Mouse (Mus musculus): ENCODE data around the gene 1520401A03Rik. TPM values are rescaled to one million over a fixed set of nuclear protein-coding genes. Genes with fewer than 3 reads are reported as not detected.

The 1520401A03Rik gene
- polyA plus RNA-seq, 1 experiment from 2014 or later: 1.0 TPM

DNA sequence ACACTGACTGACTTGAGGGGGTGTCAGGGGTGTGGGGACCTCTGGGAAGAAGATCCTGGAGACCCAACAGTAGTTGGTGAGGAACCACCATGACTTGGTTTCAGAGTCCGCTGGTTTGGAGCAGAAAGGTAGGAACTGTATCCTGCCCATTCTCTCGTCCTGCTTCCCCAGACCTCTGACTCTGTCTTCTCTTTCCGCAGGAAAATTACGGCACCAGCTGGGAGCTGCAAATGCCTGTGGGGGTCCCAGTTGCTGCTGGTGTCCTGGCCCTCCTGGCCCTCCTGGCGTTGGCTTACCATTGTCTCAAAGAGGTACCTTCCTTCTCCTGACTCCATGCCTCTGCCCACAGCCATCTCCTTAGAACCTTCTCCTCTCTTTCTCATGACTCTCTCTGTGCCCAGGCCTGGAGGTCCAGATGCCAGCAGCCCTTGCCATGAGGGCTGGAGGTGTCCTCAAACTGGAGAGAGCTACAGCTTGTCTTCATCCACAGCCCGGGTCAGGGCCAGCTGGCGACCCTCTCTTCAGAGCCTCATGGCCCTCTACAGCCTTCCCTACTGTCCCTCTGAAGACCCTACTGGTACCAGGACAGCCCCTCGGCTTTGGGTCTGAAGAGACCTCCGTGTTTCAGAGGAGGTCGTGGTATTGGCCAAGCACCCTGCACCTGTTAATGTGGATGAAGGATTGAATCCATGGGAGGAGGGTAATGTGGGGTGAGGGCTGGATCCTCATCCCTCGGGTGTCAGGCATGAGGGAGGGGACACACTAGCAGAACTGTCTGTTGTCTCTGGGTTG, 27.0 kb upstream of the 1520401A03Rik start:
- WGBS: 78% methylated on average over 11 of the region's 11 CpGs
- Histone ChIP-seq H3K4me1 (peaks cover 17% of the 10 kb centered on the region), H3K9ac (no peak overlapping the region), H3K36me3 (peaks cover 33% of the 10 kb centered on the region), H3K4me3 (no peak overlapping the region), H3K4me2 (replicated peaks) (no peak overlapping the region), H3K9me3 (no peaks in the 10 kb centered on the region), H3K27ac (no peak overlapping the region), H3K27me3 (peaks cover 33% of the 10 kb centered on the region)
- ATAC-seq (ENCODE audit: insufficient number of reproducible peaks, insufficient read depth, low FRiP score, low TSS enrichment): no peak

DNA sequence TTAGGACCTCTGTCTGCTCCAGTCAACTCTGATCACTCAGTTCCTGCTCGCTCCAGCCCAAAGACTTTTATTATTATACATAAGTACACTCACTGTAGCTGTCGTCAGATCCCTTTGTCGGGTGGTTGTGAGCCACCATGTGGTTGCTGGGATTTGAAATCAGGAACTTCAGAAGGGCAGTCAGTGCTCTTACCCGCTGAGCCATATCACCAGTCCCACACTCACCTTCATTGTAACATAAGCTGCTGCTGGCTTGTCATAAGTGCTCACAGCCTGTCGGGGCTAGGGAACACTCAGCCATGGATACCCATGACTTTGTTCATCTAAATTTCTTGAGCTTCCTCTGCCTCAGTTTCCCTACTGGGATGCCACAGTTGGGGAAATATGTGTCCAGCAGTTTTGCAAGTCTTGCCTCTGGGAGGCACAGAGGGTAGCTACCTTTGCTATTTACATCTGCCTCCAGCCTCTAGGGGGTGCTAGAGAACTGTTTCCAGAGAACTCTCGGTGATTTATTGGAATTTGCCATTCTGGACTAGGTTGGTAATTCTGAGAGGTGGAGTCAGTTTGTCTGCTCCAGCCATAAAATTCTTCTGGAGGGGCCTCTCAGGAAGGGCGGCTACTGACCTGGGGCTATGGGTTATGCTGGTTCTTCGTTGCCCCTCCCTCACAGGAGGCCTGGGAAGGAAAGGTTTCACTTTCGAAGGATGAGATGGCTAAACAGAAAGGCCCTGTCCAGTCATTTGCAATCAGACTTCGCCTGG, 26.2 kb upstream of the 1520401A03Rik start:
- H3K36me3 ChIP-seq: peaks cover 27% of the 10 kb centered on the region
- no peak overlapping the region for H3K4me3 ChIP-seq
- H3K4me2 ChIP-seq (replicated peaks): no peak overlapping the region
- H3K9ac ChIP-seq: no peak overlapping the region
- H3K4me1 ChIP-seq: peaks cover 18% of the 10 kb centered on the region
- H3K27ac ChIP-seq: no peak overlapping the region
- peaks cover 41% of the 10 kb centered on the region for H3K27me3 ChIP-seq
- 33% methylated on average over 10 of the region's 10 CpGs for WGBS
- no peak for ATAC-seq (ENCODE audit: insufficient number of reproducible peaks, insufficient read depth, low FRiP score, low TSS enrichment)
- H3K9me3 ChIP-seq: no peaks in the 10 kb centered on the region

DNA sequence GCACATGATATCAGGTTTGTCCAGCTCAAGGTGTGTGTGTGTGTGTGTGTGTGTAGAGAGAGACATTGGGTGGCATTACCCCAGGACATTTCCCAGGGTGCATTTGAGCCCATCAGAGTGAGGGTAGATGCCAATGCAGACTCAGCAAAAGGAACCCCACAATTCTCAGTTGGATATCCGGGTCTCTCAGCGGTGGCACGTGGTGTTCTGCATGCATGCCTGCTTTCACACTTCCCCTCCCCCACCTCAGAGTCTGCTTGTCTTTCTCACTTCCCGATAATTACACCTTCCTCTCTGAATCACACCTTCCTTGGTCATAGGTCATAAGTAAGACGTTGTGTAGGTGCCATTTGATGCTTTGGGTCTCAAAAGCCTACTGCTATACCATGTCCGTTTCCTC, 25.4 kb upstream of the 1520401A03Rik start:
- 51% methylated on average over 6 of the region's 6 CpGs for WGBS
- Histone ChIP-seq H3K4me1 (peaks cover 18% of the 10 kb centered on the region), H3K36me3 (peaks cover 19% of the 10 kb centered on the region), H3K9ac (no peak overlapping the region), H3K9me3 (no peaks in the 10 kb centered on the region), H3K4me2 (replicated peaks) (no peak overlapping the region), H3K27me3 (peaks cover 49% of the 10 kb centered on the region), H3K4me3 (no peak overlapping the region), H3K27ac (no peak overlapping the region)
- ATAC-seq (ENCODE audit: insufficient number of reproducible peaks, insufficient read depth, low FRiP score, low TSS enrichment): no peak

DNA sequence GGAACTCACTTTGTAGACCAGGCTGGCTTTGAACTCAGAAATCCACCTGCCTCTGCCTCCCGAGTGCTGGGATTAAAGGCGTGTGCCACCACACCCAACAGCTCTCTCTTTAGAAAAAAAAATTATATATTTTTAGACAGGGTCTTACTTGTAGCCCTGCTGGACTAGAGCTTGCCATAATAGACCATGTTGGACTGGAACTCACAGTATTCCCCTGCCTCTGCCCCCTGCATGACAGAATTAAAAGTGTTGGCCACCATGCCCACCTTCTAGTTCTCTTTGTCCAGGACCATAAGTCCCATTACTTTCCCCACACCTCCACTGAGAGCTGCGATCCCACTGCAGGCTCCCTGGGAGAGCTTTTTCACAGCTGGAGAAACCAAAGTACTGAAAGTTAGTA, 24.9 kb upstream of the 1520401A03Rik start:
- H3K27ac ChIP-seq: no peak overlapping the region
- H3K4me3 ChIP-seq: no peak overlapping the region
- peaks cover 55% of the 10 kb centered on the region for H3K27me3 ChIP-seq
- H3K9me3 ChIP-seq: no peaks in the 10 kb centered on the region
- H3K9ac ChIP-seq: no peak overlapping the region
- peaks cover 13% of the 10 kb centered on the region for H3K36me3 ChIP-seq
- 77% methylated on average over 3 of the region's 3 CpGs for WGBS
- no peak overlapping the region for H3K4me2 ChIP-seq (replicated peaks)
- H3K4me1 ChIP-seq: peaks cover 18% of the 10 kb centered on the region
- ATAC-seq (ENCODE audit: insufficient number of reproducible peaks, insufficient read depth, low FRiP score, low TSS enrichment): no peak

DNA sequence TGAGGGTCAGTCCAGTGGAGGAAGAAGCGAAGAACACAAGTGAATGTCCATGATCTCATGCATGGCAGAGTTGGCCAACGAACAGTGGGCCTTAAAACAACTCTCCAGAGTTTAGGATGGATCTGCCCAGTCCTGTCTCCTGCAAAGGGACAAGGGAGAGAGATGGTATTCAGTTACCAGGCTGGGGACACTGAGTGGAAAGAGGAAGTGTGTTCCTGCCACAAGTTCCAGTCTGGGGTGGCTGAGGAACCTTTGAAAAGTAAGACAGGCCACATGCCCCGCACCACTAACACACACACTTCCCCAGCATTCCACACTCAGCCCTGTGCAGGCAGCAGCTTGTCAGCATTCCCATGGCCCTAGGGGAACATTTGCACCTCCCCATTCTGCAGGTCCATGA, 24.2 kb upstream of the 1520401A03Rik start:
- 77% methylated on average over 3 of the region's 3 CpGs for WGBS

DNA sequence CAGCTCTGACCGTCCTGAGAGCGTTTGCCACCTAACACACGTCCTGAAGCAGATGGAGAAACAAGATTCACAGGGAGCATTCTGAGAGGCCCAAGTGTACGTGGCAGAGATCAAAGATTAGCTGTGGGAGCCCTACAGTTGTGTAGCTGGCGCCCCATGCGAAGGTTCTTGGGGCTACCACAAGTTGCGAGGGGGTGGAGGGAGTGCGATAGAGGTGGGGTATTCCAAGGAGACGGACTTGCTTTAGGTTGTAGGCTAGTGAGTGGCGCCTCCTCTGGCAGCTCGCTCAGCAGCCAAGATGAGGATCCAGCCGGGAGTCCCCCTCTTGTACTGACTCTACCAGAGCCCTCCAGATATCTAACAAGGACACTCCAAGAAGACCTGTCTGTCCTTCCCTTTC, 23.7 kb upstream of the 1520401A03Rik start:
- Histone ChIP-seq H3K27me3 (peaks cover 66% of the 10 kb centered on the region), H3K4me1 (peaks cover 21% of the 10 kb centered on the region), H3K9me3 (no peaks in the 10 kb centered on the region), H3K4me2 (replicated peaks) (peak overlapping the region; percentile 55), H3K36me3 (peaks cover 2% of the 10 kb centered on the region; the same call in 1 of the 2 replicates), H3K9ac (0 out of 2 replicates have a peak overlapping the region, but pooled peaks have one; percentile 24), H3K4me3 (peak overlapping the region; percentile 36; the same call in 1 of the 2 replicates), H3K27ac (no peak overlapping the region)
- ATAC-seq (ENCODE audit: insufficient number of reproducible peaks, insufficient read depth, low FRiP score, low TSS enrichment): no peak
- 2% methylated on average over 12 of the region's 12 CpGs for WGBS

More for the DNA sequence above, 24.2 kb upstream of the 1520401A03Rik start:
- no peaks in the 10 kb centered on the region for H3K9me3 ChIP-seq
- peaks cover 6% of the 10 kb centered on the region for H3K36me3 ChIP-seq
- H3K27me3 ChIP-seq: peaks cover 62% of the 10 kb centered on the region
- no peak overlapping the region for H3K4me3 ChIP-seq
- no peak overlapping the region for H3K27ac ChIP-seq
- ATAC-seq (ENCODE audit: insufficient number of reproducible peaks, insufficient read depth, low FRiP score, low TSS enrichment): no peak
- H3K4me2 ChIP-seq (replicated peaks): no peak overlapping the region
- H3K4me1 ChIP-seq: peaks cover 21% of the 10 kb centered on the region
- no peak overlapping the region for H3K9ac ChIP-seq

DNA sequence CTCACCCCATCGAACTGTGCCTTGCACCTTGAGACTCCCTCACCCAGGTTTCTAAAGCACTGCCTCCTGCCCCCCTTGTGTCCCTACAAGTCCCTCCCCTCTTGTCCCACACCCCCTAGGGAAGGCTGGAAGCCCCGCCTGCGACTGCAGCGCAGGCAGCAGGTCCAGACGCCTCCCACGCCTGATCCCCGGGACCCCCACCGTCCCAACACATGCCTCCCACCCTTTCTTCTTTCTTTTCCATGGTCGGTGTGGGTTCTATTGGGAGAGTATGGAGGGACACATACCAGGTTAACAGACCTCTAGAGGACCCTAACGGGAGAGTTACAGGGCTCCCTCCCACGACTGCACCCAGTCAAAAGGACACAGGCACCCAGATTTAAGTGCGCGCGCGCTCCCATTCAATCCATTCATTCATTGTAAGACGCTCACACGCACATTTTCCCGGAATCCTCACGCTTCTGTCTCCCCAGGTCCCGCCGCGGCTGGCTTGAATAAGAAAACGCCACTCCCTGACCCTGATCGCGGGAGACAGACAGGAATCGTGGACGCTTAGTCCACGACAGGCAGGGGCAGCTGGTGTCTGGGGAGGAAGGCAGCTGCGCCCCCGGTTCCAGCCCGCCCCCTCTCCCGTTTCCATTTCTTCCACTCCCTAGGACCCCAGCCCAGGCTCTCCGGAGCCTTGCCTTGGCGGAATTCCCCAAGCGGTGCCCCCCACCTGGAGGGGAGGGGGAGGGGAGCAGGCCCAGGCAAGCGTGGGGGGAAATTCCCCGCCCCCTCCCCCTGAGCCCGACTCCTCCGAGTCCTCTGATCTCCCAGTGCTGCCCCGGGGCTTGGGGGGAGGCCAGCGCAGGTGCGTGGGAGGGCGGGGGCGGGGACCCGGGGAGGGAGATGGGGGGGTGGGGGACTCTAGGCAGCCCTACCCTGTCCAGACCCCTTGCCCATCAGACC, 23.0 kb upstream of the 1520401A03Rik start, which contains the start of gene Kremen2:
Gene Kremen2 (minus strand): TSS at position 533 of the 951 bp plus-strand sequence.
- Histone ChIP-seq H3K9ac (peak within 1 kb of the TSS; percentile 29), H3K4me3 (peak within 1 kb of the TSS; percentile 36), H3K36me3 (no peaks in the 10 kb centered on the region), H3K9me3 (no peaks in the 10 kb centered on the region), H3K27me3 (peaks cover 74% of the 10 kb centered on the region), H3K4me2 (replicated peaks) (peak within 1 kb of the TSS; percentile 55), H3K27ac (0 out of 2 replicates have a peak within 1 kb of the TSS, but pooled peaks have one; percentile 11), H3K4me1 (peaks cover 21% of the 10 kb centered on the region)
- WGBS: under 1% methylated on average over 44 of the region's 45 CpGs
- no peak for ATAC-seq (ENCODE audit: insufficient number of reproducible peaks, insufficient read depth, low FRiP score, low TSS enrichment)

DNA sequence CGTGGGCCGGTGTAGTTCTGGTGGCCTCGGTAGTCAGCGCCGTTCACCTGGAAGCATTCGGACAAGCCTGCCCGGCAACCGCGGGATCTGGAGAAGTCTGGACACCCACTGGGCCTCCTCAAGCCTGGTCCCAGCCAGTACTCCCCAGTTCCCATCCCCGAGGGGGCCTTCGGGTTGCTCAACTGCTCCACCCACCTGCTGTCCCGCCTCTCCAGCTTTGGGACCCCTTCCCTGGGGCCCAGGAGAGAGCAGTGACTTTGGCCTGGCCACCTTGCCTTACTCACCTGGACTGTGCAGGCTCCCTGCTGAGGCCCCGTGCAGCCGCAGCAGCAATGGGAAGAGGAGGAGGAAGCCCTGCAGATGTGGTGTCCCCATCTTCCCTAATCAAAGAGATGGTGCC, 22.1 kb upstream of the 1520401A03Rik start:
- Histone ChIP-seq H3K36me3 (no peaks in the 10 kb centered on the region), H3K4me2 (replicated peaks) (peak overlapping the region; percentile 55), H3K4me3 (peak overlapping the region; percentile 36), H3K9me3 (no peaks in the 10 kb centered on the region), H3K9ac (peak overlapping the region; percentile 29; the same call in 1 of the 2 replicates), H3K27ac (no peak overlapping the region), H3K27me3 (peaks cover 76% of the 10 kb centered on the region), H3K4me1 (peaks cover 21% of the 10 kb centered on the region)
- WGBS: 2% methylated on average over 14 of the region's 14 CpGs
- no peak for ATAC-seq (ENCODE audit: insufficient number of reproducible peaks, insufficient read depth, low FRiP score, low TSS enrichment)

DNA sequence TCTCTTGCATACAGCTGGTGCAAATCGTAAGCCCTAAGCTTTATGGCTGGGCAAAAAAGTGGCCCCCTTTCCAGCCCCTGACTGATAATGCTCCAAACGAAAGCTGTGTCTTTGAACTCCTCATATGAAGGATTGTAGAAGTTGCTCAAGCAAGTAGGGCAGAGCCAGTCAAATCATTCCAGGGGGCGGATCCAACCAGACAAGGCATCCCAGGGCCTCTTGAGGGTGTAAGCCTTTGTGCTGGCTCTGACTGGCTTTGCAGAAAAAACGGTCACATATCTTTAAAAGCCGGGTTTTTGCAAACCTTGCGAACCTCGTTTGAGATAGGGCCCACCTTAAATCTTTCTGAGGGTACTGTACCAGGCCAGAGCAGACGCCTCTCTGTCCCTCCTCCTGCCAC, 21.5 kb upstream of the 1520401A03Rik start:
- peak overlapping the region; percentile 36; the same call in 1 of the 2 replicates for H3K4me3 ChIP-seq
- H3K9me3 ChIP-seq: no peaks in the 10 kb centered on the region
- no peak overlapping the region for H3K9ac ChIP-seq
- no peak for ATAC-seq (ENCODE audit: insufficient number of reproducible peaks, insufficient read depth, low FRiP score, low TSS enrichment)
- H3K4me2 ChIP-seq (replicated peaks): peak overlapping the region; percentile 55; the same call in 1 of the 2 replicates
- H3K27ac ChIP-seq: no peak overlapping the region
- H3K36me3 ChIP-seq: no peaks in the 10 kb centered on the region
- peaks cover 82% of the 10 kb centered on the region for H3K27me3 ChIP-seq
- peaks cover 27% of the 10 kb centered on the region for H3K4me1 ChIP-seq
- 17% methylated on average over 8 of the region's 8 CpGs for WGBS

DNA sequence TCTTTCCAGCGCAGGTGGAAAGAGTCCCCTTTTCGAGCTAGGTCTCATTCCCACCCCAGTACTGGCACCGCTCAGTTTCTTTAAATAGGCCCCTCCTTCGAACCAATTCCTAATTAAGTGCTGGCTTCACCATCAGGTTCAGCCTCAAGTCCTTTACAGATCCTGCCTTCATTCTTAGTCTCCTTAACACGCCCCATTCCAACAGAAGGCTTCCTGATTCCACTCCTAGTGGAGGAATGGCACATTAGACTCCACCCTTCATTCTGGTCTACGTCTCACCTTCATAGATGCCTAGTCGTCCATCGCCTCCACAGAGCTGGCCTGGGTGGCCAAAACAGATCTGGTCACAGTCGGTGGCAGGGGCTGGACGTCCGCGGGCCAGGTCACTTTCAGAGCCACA, 20.4 kb upstream of the 1520401A03Rik start:
- WGBS: 57% methylated on average over 12 of the region's 12 CpGs
- Histone ChIP-seq H3K4me3 (peak overlapping the region; percentile 24), H3K4me1 (peaks cover 31% of the 10 kb centered on the region), H3K36me3 (no peaks in the 10 kb centered on the region), H3K9ac (no peak overlapping the region), H3K4me2 (replicated peaks) (peak overlapping the region; percentile 38; the same call in 1 of the 2 replicates), H3K9me3 (no peaks in the 10 kb centered on the region), H3K27me3 (peaks cover 91% of the 10 kb centered on the region), H3K27ac (no peak overlapping the region)
- no peak for ATAC-seq (ENCODE audit: insufficient number of reproducible peaks, insufficient read depth, low FRiP score, low TSS enrichment)
